Mouse (Mus musculus) spleen, postnatal 4 days (tissue): Measurements from ENCODE around the gene Cmip.

Experiments used
- DNase-seq, 2 experiments: peaks; one replicate each; pipeline ENCODE4 v3.0.0; 2022; ENCODE audit warnings: low spot score in 2 of 2

Cmip gene

GRCm38 (mm10) chr8:117257029-117257820 is at the start of gene Cmip:
TSS of gene Cmip (plus strand) at chr8:117257064.
- peak; percentile 58 to 84 for DNase-seq

- no peak for DNase-seq
These were observed 47.7 kb upstream of the Cmip start for GRCm38 (mm10) chr8:117209150-117209549.

- no peak for DNase-seq
These were observed 44.8 kb upstream of the Cmip start for GRCm38 (mm10) chr8:117212100-117212499.

- DNase-seq = no peak
These were observed 39.1 kb upstream of the Cmip start for GRCm38 (mm10) chr8:117217724-117218123.

GRCm38 (mm10) chr8:117222396-117222795 is 34.5 kb upstream of the Cmip start:
- DNase-seq = no peak

GRCm38 (mm10) chr8:117224630-117225029 is 32.2 kb upstream of the Cmip start:
- DNase-seq = peak; percentile 88 to 96

- DNase-seq = peak in 1 of 2 experiments; percentile 58
These were observed 30.6 kb upstream of the Cmip start for GRCm38 (mm10) chr8:117226306-117226705.

GRCm38 (mm10) chr8:117227339-117227738 is 29.5 kb upstream of the Cmip start:
- DNase-seq = no peak

- DNase-seq = no peak
These were observed 23.7 kb upstream of the Cmip start for GRCm38 (mm10) chr8:117233199-117233598.

- DNase-seq = peak in 1 of 2 experiments; percentile 56
These were observed 20.3 kb upstream of the Cmip start for GRCm38 (mm10) chr8:117236531-117236930.

- DNase-seq = no peak
These were observed 16.5 kb upstream of the Cmip start for GRCm38 (mm10) chr8:117240326-117240725.

- DNase-seq = no peak
These were observed 15.9 kb upstream of the Cmip start for GRCm38 (mm10) chr8:117240841-117241494.

GRCm38 (mm10) chr8:117241848-117242247 is 15.0 kb upstream of the Cmip start:
- no peak for DNase-seq

- no peak for DNase-seq
These were observed 14.6 kb upstream of the Cmip start for GRCm38 (mm10) chr8:117242286-117242685.

- no peak for DNase-seq
These were observed 12.3 kb upstream of the Cmip start for GRCm38 (mm10) chr8:117244601-117245000.

- no peak for DNase-seq
These were observed 8.5 kb upstream of the Cmip start for GRCm38 (mm10) chr8:117248341-117248740.

- no peak for DNase-seq
These were observed 5.7 kb upstream of the Cmip start for GRCm38 (mm10) chr8:117251086-117251681.

GRCm38 (mm10) chr8:117252650-117253049 is 4.2 kb upstream of the Cmip start:
- DNase-seq = no peak

GRCm38 (mm10) chr8:117253390-117254269 is 3.2 kb upstream of the Cmip start:
- peak in 1 of 2 experiments; percentile 52 for DNase-seq

- DNase-seq = no peak
These were observed 2.4 kb upstream of the Cmip start for GRCm38 (mm10) chr8:117254496-117254895.

- DNase-seq = peak; percentile 95 to 98
These were observed 449 bp upstream of the Cmip start for GRCm38 (mm10) chr8:117256292-117256938.
